Mouse (Mus musculus) cerebellum, adult 11-12 months (tissue): ENCODE data around the gene Fars2.

Source experiments
- DNase-seq: peaks from one replicate; pipeline ENCODE4 v3.0.0; 2022

The Fars2 gene

DNA sequence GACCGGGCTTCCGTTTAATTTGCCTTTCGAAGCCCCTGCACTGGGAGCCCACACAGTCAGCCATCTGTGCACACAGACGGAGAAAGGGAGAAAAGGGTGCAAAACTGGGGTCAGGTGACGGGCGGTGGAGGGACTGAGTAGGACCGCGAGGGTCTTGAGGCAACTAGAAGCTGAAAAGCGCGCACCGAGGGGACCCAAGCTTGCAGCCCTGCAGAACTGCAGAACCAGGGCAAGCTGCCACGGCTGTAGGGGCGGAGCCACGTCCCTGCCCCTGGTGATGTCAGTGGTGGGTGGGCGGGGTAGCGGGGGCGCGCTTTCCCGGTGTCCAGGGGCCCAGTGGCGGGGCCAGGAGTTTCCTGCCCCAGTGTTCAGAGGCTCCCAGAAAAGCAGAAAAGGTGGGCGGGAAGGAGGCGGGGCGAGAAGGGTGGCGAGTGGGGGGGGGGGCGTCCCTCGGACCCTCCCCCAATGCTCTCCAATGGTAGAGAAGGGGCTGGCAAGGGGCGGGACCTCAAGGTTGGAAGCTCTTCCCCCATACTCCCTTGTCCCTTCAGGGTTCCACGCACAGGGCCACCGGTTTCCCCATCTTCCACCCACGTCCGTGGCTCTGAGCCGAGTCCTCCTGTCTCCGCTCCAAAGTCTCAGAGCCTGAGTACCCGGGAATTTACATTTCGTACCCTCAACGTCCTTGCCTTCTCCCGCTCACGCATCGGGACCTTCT lies 618.8 kb downstream of the Fars2 start:
- peak; percentile 93 for DNase-seq

DNA sequence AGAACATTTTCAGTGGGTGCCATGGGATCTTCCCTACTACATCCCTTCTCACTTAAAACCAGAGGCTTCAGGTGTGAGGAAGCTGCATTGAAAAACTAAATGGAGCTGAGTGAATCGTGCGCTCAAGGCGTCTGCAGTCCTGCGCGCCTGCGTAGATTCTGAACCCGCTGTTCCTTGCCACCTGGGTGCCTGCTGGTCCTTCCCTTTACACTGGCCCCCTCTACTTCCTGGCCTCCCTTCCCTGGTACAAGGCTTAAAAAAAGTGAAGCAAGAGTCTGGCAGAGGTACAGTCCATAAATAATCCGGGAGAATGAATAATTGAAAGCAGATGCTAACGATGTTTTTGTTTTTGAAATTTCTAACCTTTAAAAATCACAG lies 619.4 kb downstream of the Fars2 start:
- no peak for DNase-seq

GRCm38 (mm10) chr13:36750056-36750455 lies 632.8 kb downstream of the Fars2 start:
- no peak for DNase-seq

DNA sequence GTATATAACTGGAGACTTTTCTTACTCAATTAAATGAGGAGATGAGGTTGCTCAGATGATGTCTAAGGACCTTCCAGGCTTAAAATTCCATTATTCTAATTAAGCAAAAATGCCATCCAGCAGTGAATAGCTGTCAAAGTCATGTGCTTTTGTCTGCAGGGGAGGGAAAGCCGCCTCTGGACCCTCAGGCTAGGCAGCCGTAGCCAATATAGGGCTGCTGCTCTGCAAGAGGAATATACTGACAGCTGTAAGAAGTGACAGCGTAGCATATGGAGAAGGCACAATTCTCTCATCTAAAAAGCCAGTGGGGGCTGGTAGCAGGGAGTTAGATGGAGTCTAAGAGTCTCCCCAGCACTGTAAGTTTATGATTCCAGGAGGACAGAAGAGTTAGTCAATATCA lies 634.6 kb downstream of the Fars2 start:
- DNase-seq: no peak

GRCm38 (mm10) chr13:36766801-36767200 lies 649.6 kb downstream of the Fars2 start:
- DNase-seq: no peak
